Mouse (Mus musculus): ENCODE data around the gene Atad5. TPM values are rescaled to one million over a fixed set of nuclear protein-coding genes. Genes with fewer than 3 reads are reported as not detected.

Atad5 gene
- polyA plus RNA-seq, 1 experiment from 2014 or later = 5.3 TPM

DNA sequence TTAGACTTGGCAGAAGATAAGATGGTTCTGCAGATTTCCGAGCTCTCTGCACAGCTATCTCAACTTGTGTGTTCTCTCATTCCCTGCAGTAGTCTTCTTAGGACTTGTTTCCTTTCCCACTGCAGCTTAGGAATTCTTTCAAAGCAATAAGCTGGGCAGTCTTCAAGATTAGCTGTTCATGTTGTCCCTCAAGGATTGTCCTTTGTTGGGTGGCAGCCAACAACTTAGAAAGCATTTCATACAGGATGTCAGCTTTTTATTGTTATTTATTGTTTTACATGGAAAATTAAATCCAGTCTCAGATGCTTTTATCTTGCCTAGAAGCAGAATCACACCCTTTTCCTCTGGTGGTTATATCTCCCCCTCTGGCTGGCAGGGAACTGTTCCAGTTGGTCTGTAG is 27.2 kb downstream of the Atad5 start:
- H3K4me1 ChIP-seq (ENCODE audit: control insufficient read depth in 2 of 2, insufficient read depth in 2 of 2, low read length in 2 of 2) = no peaks in the 10 kb centered on the region
- no peak overlapping the region for H3K4me3 ChIP-seq (ENCODE audit: control insufficient read depth in 1 of 2, insufficient read depth in 1 of 2, low read depth in 1 of 2, low read length in 2 of 2)
- H3K27ac ChIP-seq (replicated peaks in 1 of 2; ENCODE audit: control insufficient read depth in 1 of 2, insufficient read depth in 1 of 2, low read depth in 2 of 2, low read length in 2 of 2) = no peak overlapping the region
- WGBS = 59% methylated on average over 1 of the region's 1 CpGs
- ATAC-seq (ENCODE audit: insufficient number of reproducible peaks, insufficient read depth, low FRiP score, low read depth) = no peak
- no peaks in the 10 kb centered on the region for H3K9me3 ChIP-seq (ENCODE audit: control insufficient read depth, low read length)
- H3K36me3 ChIP-seq (ENCODE audit: control insufficient read depth, insufficient read depth, low read length) = peaks cover 67% of the 10 kb centered on the region
- H3K9ac ChIP-seq (ENCODE audit: low read length) = no peak overlapping the region
- no peak overlapping the region for H3K4me2 ChIP-seq (ENCODE audit: low read length)
- no peaks in the 10 kb centered on the region for H3K27me3 ChIP-seq (ENCODE audit: control insufficient read depth, insufficient read depth, low read length)

DNA sequence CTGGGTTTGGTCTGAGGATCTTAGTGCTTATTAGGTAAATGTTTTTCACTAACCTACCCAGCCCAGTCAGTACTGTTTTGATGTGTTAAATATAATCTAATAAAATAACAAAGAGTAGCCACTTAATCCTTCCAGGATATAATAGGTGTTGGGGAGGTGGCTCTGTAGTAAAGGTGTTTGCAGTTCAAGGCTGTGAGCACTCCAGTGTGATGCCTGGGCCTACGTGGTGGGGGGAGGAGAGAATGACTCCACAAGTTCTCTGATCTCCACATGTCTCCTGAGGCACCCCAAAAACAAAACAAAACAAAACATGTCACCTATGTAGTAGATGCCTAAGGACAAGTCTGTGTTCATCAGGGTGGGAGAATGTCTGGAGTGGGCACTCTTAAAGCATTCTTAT is 42.9 kb downstream of the Atad5 start:
- no peak overlapping the region for H3K27ac ChIP-seq (replicated peaks in 1 of 2; ENCODE audit: control insufficient read depth in 1 of 2, insufficient read depth in 1 of 2, low read depth in 2 of 2, low read length in 2 of 2)
- no peak overlapping the region for H3K9ac ChIP-seq (ENCODE audit: low read length)
- H3K9me3 ChIP-seq (ENCODE audit: control insufficient read depth, low read length) = no peaks in the 10 kb centered on the region
- H3K27me3 ChIP-seq (ENCODE audit: control insufficient read depth, insufficient read depth, low read length) = no peaks in the 10 kb centered on the region
- no peaks in the 10 kb centered on the region for H3K4me1 ChIP-seq (ENCODE audit: control insufficient read depth in 2 of 2, insufficient read depth in 2 of 2, low read length in 2 of 2)
- peaks cover 71% of the 10 kb centered on the region for H3K36me3 ChIP-seq (ENCODE audit: control insufficient read depth, insufficient read depth, low read length)
- no peak for ATAC-seq (ENCODE audit: insufficient number of reproducible peaks, insufficient read depth, low FRiP score, low read depth)
- H3K4me2 ChIP-seq (ENCODE audit: low read length) = no peak overlapping the region
- H3K4me3 ChIP-seq (ENCODE audit: control insufficient read depth in 1 of 2, insufficient read depth in 1 of 2, low read depth in 1 of 2, low read length in 2 of 2) = no peak overlapping the region
- 68% methylated on average over 1 of the region's 1 CpGs for WGBS

DNA sequence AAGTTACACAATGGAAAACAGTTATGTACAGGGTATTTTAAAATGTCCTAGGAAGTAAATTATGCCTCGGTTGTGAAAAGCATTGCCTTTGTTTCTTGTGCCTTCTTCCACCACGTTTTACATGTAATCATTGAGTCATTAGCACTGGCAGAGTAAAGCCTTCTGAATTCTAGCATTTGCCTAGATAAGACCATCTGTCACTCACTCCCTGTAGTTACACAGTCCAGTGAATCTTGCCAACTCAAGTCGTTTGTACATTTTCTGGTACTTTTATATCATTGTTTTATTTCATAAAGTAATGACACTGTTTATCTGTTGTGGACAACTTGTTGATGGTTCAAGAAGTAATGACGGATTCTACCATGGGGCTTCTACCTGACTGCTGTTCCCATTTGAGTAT is 45.5 kb downstream of the Atad5 start:
- no peak overlapping the region for H3K9ac ChIP-seq (ENCODE audit: low read length)
- H3K36me3 ChIP-seq (ENCODE audit: control insufficient read depth, insufficient read depth, low read length) = peaks cover 79% of the 10 kb centered on the region
- WGBS = 65% methylated on average over 4 of the region's 4 CpGs
- no peak overlapping the region for H3K4me2 ChIP-seq (ENCODE audit: low read length)
- no peak overlapping the region for H3K27ac ChIP-seq (replicated peaks in 1 of 2; ENCODE audit: control insufficient read depth in 1 of 2, insufficient read depth in 1 of 2, low read depth in 2 of 2, low read length in 2 of 2)
- no peak for ATAC-seq (ENCODE audit: insufficient number of reproducible peaks, insufficient read depth, low FRiP score, low read depth)
- H3K27me3 ChIP-seq (ENCODE audit: control insufficient read depth, insufficient read depth, low read length) = no peaks in the 10 kb centered on the region
- H3K4me1 ChIP-seq (ENCODE audit: control insufficient read depth in 2 of 2, insufficient read depth in 2 of 2, low read length in 2 of 2) = no peaks in the 10 kb centered on the region
- no peaks in the 10 kb centered on the region for H3K9me3 ChIP-seq (ENCODE audit: control insufficient read depth, low read length)
- no peak overlapping the region for H3K4me3 ChIP-seq (ENCODE audit: control insufficient read depth in 1 of 2, insufficient read depth in 1 of 2, low read depth in 1 of 2, low read length in 2 of 2)

DNA sequence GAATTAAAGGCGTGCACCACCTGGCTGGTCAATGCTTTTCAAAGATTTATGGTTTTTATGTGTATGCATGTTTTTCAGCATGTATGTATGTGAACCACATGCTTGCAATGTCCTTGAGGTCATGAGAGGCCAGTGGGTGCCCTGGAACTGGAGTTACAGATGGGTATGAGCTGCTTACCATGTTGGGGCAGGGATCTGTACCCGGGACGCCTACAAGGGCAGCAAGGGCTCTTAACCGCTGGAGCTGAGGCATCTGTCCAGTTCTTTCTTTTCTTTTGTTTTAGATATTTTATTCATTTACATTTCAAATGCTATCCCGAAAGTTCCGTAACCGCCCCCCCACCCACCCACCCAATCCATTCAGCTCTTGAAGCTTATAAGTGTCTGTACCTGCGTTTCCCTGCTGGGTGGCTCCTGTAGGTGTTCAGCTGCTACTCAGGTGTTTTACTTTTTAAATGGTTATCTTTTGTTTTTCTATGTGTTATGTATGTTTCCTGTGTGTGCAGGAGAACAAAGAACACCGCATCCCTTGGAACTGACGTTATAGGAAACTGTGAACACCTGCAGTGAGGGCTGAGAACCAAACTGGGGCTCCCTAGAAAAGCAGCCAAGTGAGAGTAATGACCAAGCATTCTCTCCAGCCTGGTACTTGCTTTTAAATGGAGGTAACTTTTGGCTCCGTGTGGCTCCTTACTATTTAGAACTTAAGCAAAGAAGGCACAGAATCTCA is 46.9 kb downstream of the Atad5 start:
- Histone ChIP-seq H3K9ac (ENCODE audit: low read length) (no peak overlapping the region), H3K36me3 (ENCODE audit: control insufficient read depth, insufficient read depth, low read length) (peaks cover 83% of the 10 kb centered on the region), H3K9me3 (ENCODE audit: control insufficient read depth, low read length) (no peaks in the 10 kb centered on the region), H3K4me1 (ENCODE audit: control insufficient read depth in 2 of 2, insufficient read depth in 2 of 2, low read length in 2 of 2) (peaks cover 2 to 3% of the 10 kb centered on the region in 2 experiments; a peak in 3 of 4 replicates), H3K4me2 (ENCODE audit: low read length) (no peak overlapping the region), H3K4me3 (ENCODE audit: control insufficient read depth in 1 of 2, insufficient read depth in 1 of 2, low read depth in 1 of 2, low read length in 2 of 2) (no peak overlapping the region), H3K27me3 (ENCODE audit: control insufficient read depth, insufficient read depth, low read length) (no peaks in the 10 kb centered on the region), H3K27ac (replicated peaks in 1 of 2; ENCODE audit: control insufficient read depth in 1 of 2, insufficient read depth in 1 of 2, low read depth in 2 of 2, low read length in 2 of 2) (no peak overlapping the region)
- 88% methylated on average over 11 of the region's 11 CpGs for WGBS
- ATAC-seq (ENCODE audit: insufficient number of reproducible peaks, insufficient read depth, low FRiP score, low read depth) = no peak

DNA sequence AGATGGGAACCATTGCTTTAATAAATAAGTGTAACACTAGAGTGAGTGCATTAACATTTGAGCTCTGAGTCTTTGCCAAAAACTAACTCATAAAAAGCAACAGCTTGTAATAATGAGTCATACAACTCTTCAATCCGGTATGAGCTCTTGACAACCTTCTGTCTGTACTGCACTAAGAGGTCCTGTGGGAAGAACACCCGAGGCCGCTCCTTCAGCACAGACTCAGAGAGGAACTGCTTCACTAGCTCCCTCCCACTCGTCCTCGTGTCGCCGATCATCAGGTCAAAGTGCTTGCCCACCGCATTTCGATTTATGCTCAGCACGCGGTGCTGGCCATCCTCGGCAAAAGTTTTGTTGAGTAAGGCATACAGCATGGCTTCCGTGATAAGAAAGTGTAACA is 47.6 kb downstream of the Atad5 start:
- Histone ChIP-seq H3K27ac (replicated peaks in 1 of 2; ENCODE audit: control insufficient read depth in 1 of 2, insufficient read depth in 1 of 2, low read depth in 2 of 2, low read length in 2 of 2) (no peak overlapping the region), H3K4me1 (ENCODE audit: control insufficient read depth in 2 of 2, insufficient read depth in 2 of 2, low read length in 2 of 2) (peaks cover 2 to 4% of the 10 kb centered on the region in 2 experiments; a peak in 3 of 4 replicates), H3K9me3 (ENCODE audit: control insufficient read depth, low read length) (no peaks in the 10 kb centered on the region), H3K36me3 (ENCODE audit: control insufficient read depth, insufficient read depth, low read length) (peaks cover 78% of the 10 kb centered on the region), H3K4me2 (ENCODE audit: low read length) (no peak overlapping the region), H3K27me3 (ENCODE audit: control insufficient read depth, insufficient read depth, low read length) (no peaks in the 10 kb centered on the region), H3K4me3 (ENCODE audit: control insufficient read depth in 1 of 2, insufficient read depth in 1 of 2, low read depth in 1 of 2, low read length in 2 of 2) (no peak overlapping the region), H3K9ac (ENCODE audit: low read length) (no peak overlapping the region)
- no peak for ATAC-seq (ENCODE audit: insufficient number of reproducible peaks, insufficient read depth, low FRiP score, low read depth)
- 90% methylated on average over 13 of the region's 13 CpGs for WGBS

DNA sequence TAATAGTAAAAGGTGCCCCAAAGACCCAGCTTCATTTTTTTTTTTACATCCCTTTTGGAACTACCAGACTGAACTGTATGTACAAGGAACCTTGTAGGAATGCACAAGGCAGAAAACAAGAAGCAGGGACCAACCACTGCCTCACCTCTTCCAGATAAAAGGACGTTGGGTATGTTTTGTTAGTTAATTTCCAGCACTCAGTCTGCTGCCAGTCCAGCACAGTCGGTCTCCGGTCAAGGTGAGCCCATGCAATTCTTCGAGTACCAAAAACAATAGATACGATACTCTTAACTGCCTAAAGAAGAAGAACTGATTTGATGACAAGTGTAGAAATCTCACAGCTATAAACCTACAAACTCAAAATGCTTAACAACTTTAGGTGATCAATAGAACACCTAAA is 48.6 kb downstream of the Atad5 start:
- Histone ChIP-seq H3K4me1 (ENCODE audit: control insufficient read depth in 2 of 2, insufficient read depth in 2 of 2, low read length in 2 of 2) (peaks cover 2 to 4% of the 10 kb centered on the region in 2 experiments; a peak in 3 of 4 replicates), H3K36me3 (ENCODE audit: control insufficient read depth, insufficient read depth, low read length) (peaks cover 68% of the 10 kb centered on the region), H3K4me2 (ENCODE audit: low read length) (no peak overlapping the region), H3K27ac (replicated peaks in 1 of 2; ENCODE audit: control insufficient read depth in 1 of 2, insufficient read depth in 1 of 2, low read depth in 2 of 2, low read length in 2 of 2) (no peak overlapping the region), H3K9ac (ENCODE audit: low read length) (no peak overlapping the region), H3K9me3 (ENCODE audit: control insufficient read depth, low read length) (no peaks in the 10 kb centered on the region), H3K27me3 (ENCODE audit: control insufficient read depth, insufficient read depth, low read length) (no peaks in the 10 kb centered on the region), H3K4me3 (ENCODE audit: control insufficient read depth in 1 of 2, insufficient read depth in 1 of 2, low read depth in 1 of 2, low read length in 2 of 2) (no peak overlapping the region)
- no peak for ATAC-seq (ENCODE audit: insufficient number of reproducible peaks, insufficient read depth, low FRiP score, low read depth)
- 86% methylated on average over 5 of the region's 5 CpGs for WGBS

DNA sequence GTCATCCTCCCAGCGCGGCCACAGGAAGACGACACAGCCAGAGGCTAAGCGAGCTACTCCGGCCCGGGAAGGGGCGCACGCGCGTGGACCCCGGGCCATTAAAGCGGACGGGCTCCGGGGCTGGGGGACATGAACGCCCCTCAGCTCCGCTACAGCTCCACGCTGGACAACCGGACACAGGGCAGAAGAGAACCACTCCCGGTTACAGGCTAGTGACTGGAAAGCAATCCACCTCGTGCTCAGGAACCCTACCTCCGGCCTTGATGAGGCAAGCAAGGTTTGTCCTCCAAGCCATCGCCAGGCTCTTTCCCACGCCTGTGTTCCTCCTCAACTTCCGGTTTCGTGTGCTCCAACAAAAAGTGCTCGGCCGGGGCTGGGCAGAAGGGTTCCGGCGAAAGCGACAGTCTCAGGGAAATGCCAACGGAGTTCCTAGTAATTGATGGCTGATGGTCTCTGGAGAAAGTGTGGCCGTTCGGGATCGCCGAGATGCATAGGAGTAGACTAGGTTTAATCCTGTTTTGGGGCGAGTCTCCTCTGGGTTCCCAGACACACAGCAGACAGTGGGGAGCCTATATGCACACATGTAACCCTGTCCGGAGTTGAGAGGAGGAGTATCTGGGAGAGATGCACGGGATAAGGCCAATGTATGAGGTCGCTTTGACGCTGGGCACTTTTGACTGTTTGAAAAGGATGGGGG is 52.8 kb downstream of the Atad5 start, which contains the start of gene Tefm:
Gene Tefm, minus strand, starts transcription at position 351 of the 697 bp plus-strand sequence.
- peak; percentile 76 for ATAC-seq (ENCODE audit: insufficient number of reproducible peaks, insufficient read depth, low FRiP score, low read depth)
- no peaks in the 10 kb centered on the region for H3K9me3 ChIP-seq (ENCODE audit: control insufficient read depth, low read length)
- H3K9ac ChIP-seq (ENCODE audit: low read length) = peak within 1 kb of the TSS; percentile 94
- H3K4me2 ChIP-seq (ENCODE audit: low read length) = peak within 1 kb of the TSS; percentile 81
- H3K27ac ChIP-seq (replicated peaks in 1 of 2; ENCODE audit: control insufficient read depth in 1 of 2, insufficient read depth in 1 of 2, low read depth in 2 of 2, low read length in 2 of 2) = peak within 1 kb of the TSS; percentile 84 to 87
- peaks cover 34% of the 10 kb centered on the region for H3K36me3 ChIP-seq (ENCODE audit: control insufficient read depth, insufficient read depth, low read length)
- peak within 1 kb of the TSS; percentile 85 to 88 for H3K4me3 ChIP-seq (ENCODE audit: control insufficient read depth in 1 of 2, insufficient read depth in 1 of 2, low read depth in 1 of 2, low read length in 2 of 2)
- H3K4me1 ChIP-seq (ENCODE audit: control insufficient read depth in 2 of 2, insufficient read depth in 2 of 2, low read length in 2 of 2) = peaks cover 2 to 4% of the 10 kb centered on the region in 2 experiments; a peak in 3 of 4 replicates
- H3K27me3 ChIP-seq (ENCODE audit: control insufficient read depth, insufficient read depth, low read length) = no peaks in the 10 kb centered on the region
- under 1% methylated on average over 40 of the region's 40 CpGs for WGBS
